Mouse (Mus musculus) midbrain, embryonic 14.5 days (tissue): ENCODE data around the gene Dab2. TPM values are rescaled to one million over a fixed set of nuclear protein-coding genes. Genes with fewer than 3 reads are reported as not detected.

Source experiments
- ATAC-seq: fragments of 200-750 bp; cut with Nextera tagmentation; 2 replicates; pipeline ENCODE4 v1.8.0; 2017; ENCODE audit warnings: moderate number of reproducible peaks, moderate library complexity; ENCODE audit not compliant: low FRiP score, low TSS enrichment
- DNase-seq: peaks from one replicate; pipeline ENCODE4 v3.0.0-alpha.2; 2015
- H3K27ac ChIP-seq: fragments of 300-500 bp; sonication (generic); replicated peaks from 2 replicates; pipeline ENCODE4 v1.5.1; 2014; ENCODE audit warnings: mild to moderate bottlenecking, low read depth, low read length, moderate library complexity
- H3K27me3 ChIP-seq: fragments of 300-500 bp; sonication (generic); 2 replicates; pipeline ENCODE4 v1.6.1; 2014; ENCODE audit warnings: low read length, control low read depth, mixed read lengths; ENCODE audit not compliant: control insufficient read depth, insufficient read depth
- H3K36me3 ChIP-seq: fragments of 300-500 bp; sonication (generic); 2 replicates; pipeline ENCODE4 v1.6.1; 2014; ENCODE audit warnings: low read length, control low read depth; ENCODE audit not compliant: control insufficient read depth, insufficient read depth
- H3K4me1 ChIP-seq: fragments of 300-500 bp; sonication (generic); 2 replicates; pipeline ENCODE4 v1.6.1; 2014; ENCODE audit warnings: mild to moderate bottlenecking, antibody characterized with exemption, low read length, control low read depth; ENCODE audit not compliant: control insufficient read depth, insufficient read depth
- H3K4me2 ChIP-seq: fragments of 300-500 bp; sonication (generic); 2 replicates; pipeline ENCODE4 v1.6.1; 2014; ENCODE audit warnings: mild to moderate bottlenecking, low read length, moderate library complexity
- H3K4me3 ChIP-seq: fragments of 300-500 bp; sonication (generic); replicated peaks from 2 replicates; pipeline ENCODE4 v1.5.1; 2014; ENCODE audit warnings: low read depth, low read length
- H3K9ac ChIP-seq: fragments of 300-500 bp; sonication (generic); replicated peaks from 2 replicates; pipeline ENCODE4 v1.6.1; 2014; ENCODE audit warnings: mild to moderate bottlenecking, low read length, moderate library complexity
- H3K9me3 ChIP-seq: fragments of 300-500 bp; sonication (generic); 2 replicates; pipeline ENCODE4 v1.6.1; 2016; ENCODE audit warnings: low read length, control low read depth, mixed read lengths; ENCODE audit not compliant: control insufficient read depth
- WGBS: fragments of 180-500 bp; shearing (Covaris S2); extraction: QIAGEN DNeasy Blood & Tissue Kit; methylation state at CpG from one replicate; pipeline ENCODE4 v1.1.7; 2014; 5-methylcytosine and 5-hydroxymethylcytosine counted together
- polyA plus RNA-seq: library from polyadenylated mRNA; unstranded; fragments of >200 nt; fragmentation: Nextera tagmentation; extraction: Ambion mirVana; gene quantifications from 2 replicates; pipeline ENCODE4 v1.2.1, GENCODE M21; 2014

The Dab2 gene
- polyA plus RNA-seq, 1 experiment from 2014 or later, result 26.2 TPM

- ATAC-seq (no peak), DNase-seq (no peak)
- Histone ChIP-seq H3K36me3 (no peaks in the 10 kb centered on the region), H3K4me1 (no peaks in the 10 kb centered on the region), H3K27me3 (no peaks in the 10 kb centered on the region), H3K9me3 (no peaks in the 10 kb centered on the region), H3K4me2 (no peak overlapping the region), H3K9ac (no peak overlapping the region), H3K4me3 (no peak overlapping the region), H3K27ac (no peak overlapping the region)
- WGBS, result 86% methylated on average over 6 of the region's 6 CpGs
Observed at GRCm38 (mm10) chr15:6406771-6407170, 107.2 kb downstream of the Dab2 start.

DNA sequence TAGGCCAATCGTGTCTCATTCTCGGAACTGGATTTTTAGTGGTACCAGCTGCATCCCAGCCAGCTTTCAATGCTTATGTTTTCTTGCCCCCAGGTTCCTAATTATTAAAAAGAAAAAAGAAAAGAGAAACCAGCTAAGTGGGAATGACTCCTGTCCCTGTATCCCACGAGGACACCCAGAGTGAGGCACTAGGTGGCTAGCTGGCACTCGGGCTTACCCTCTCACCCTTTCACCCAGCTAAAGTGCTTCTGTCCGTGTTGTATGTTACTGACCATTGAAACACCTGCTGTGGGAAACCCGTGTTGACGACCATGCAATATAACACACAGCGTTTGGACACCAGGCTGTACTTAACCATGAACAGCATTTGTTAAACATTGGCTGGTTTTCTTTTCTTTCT lies 109.4 kb downstream of the Dab2 start:
- Histone ChIP-seq H3K27me3 (no peaks in the 10 kb centered on the region), H3K9ac (no peak overlapping the region)
- no peak for ATAC-seq

GRCm38 (mm10) chr15:6410161-6410560 lies 110.6 kb downstream of the Dab2 start:
- Histone ChIP-seq H3K4me2 (no peak overlapping the region), H3K4me1 (no peaks in the 10 kb centered on the region), H3K9me3 (no peaks in the 10 kb centered on the region), H3K36me3 (no peaks in the 10 kb centered on the region), H3K27ac (no peak overlapping the region), H3K27me3 (no peaks in the 10 kb centered on the region), H3K9ac (no peak overlapping the region), H3K4me3 (no peak overlapping the region)
- ATAC-seq (no peak), DNase-seq (no peak)
- WGBS, result 92% methylated on average over 3 of the region's 3 CpGs

More for the DNA sequence above, 109.4 kb downstream of the Dab2 start:
- H3K27ac ChIP-seq, result no peak overlapping the region
- H3K4me1 ChIP-seq, result no peaks in the 10 kb centered on the region
- no peak overlapping the region for H3K4me2 ChIP-seq
- WGBS, result 88% methylated on average over 8 of the region's 8 CpGs
- no peaks in the 10 kb centered on the region for H3K9me3 ChIP-seq
- H3K36me3 ChIP-seq, result no peaks in the 10 kb centered on the region
- no peak for DNase-seq
- no peak overlapping the region for H3K4me3 ChIP-seq

GRCm38 (mm10) chr15:6411334-6411733 lies 111.7 kb downstream of the Dab2 start:
- ATAC-seq (no peak), DNase-seq (no peak)
- Histone ChIP-seq H3K4me1 (no peaks in the 10 kb centered on the region), H3K9me3 (no peaks in the 10 kb centered on the region), H3K4me3 (no peak overlapping the region), H3K4me2 (no peak overlapping the region), H3K36me3 (no peaks in the 10 kb centered on the region), H3K27ac (no peak overlapping the region), H3K9ac (no peak overlapping the region), H3K27me3 (no peaks in the 10 kb centered on the region)
- 94% methylated on average over 6 of the region's 6 CpGs for WGBS

DNA sequence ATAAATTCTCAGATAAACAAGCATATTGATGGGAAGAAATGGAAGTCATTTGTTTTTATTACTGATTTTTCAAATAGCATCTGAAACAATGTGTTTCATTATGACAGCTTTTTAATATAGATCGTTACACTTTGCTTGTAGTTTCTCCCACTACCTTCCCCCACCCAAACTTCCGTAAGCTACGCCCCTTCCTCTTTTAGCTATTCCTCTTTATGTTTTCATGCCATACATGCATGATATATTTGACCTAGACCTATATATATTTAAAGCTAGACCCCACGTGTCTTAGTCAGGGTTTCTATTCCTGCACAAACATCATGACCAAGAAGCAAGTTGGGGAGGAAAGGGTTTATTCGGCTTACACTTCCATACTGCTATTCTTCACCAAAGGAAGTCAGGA lies 115.7 kb downstream of the Dab2 start:
- H3K4me1 ChIP-seq, result no peaks in the 10 kb centered on the region
- H3K4me3 ChIP-seq, result no peak overlapping the region
- H3K27me3 ChIP-seq, result no peaks in the 10 kb centered on the region
- no peak overlapping the region for H3K9ac ChIP-seq
- 95% methylated on average over 5 of the region's 5 CpGs for WGBS
- no peak overlapping the region for H3K4me2 ChIP-seq
- H3K27ac ChIP-seq, result no peak overlapping the region
- H3K9me3 ChIP-seq, result no peaks in the 10 kb centered on the region
- ATAC-seq (no peak), DNase-seq (no peak)
- no peaks in the 10 kb centered on the region for H3K36me3 ChIP-seq

DNA sequence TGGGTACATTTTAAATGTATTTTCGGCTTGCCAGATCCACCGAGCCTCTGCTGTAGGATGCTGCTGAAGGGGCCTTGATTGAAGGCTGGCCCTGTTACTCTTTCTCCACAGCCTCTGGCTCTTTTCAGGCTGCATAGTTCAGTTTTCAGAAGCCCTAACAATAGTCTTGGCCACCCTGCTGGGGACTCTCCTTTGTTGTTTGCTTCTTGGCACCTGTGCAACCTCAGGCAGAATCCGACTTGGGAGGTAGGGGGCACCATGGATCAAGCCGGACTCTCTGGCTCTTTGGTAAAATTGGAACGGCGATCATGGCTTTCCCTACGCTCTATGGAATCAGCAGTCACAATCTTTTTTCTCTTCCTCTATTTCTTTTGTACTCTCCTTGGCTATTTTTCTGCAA lies 132.2 kb downstream of the Dab2 start:
- no peak for ATAC-seq
- Histone ChIP-seq H3K9ac (no peak overlapping the region), H3K27me3 (no peaks in the 10 kb centered on the region), H3K36me3 (no peaks in the 10 kb centered on the region), H3K4me2 (no peak overlapping the region), H3K4me1 (no peaks in the 10 kb centered on the region), H3K9me3 (no peaks in the 10 kb centered on the region), H3K4me3 (no peak overlapping the region), H3K27ac (no peak overlapping the region)
- DNase-seq, result peak; percentile 16
- WGBS, result 41% methylated on average over 7 of the region's 7 CpGs

DNA sequence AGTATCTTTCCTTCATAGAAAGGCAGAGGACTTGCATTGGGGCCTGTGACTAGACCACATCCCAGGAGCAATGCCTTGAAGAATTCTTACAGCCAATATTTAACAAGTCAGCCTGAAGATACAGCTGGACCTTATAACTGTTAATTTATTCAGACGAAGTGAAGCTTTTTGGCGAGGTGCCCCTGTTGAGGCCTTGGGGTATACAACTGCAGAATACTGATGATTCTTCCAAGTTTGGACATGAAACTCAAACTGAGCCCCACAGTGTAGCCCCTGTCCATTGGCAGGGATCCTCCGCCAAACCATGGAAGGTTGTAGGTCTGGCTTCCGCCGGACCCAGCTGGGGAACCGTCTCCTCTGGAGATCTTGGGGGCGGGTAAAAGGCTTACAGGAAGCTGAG lies 132.8 kb downstream of the Dab2 start:
- H3K4me1 ChIP-seq, result no peaks in the 10 kb centered on the region
- H3K9ac ChIP-seq, result no peak overlapping the region
- DNase-seq, result peak; percentile 29
- no peak overlapping the region for H3K4me2 ChIP-seq
- H3K36me3 ChIP-seq, result no peaks in the 10 kb centered on the region
- WGBS, result 89% methylated on average over 7 of the region's 7 CpGs
- H3K27ac ChIP-seq, result no peak overlapping the region
- no peaks in the 10 kb centered on the region for H3K27me3 ChIP-seq
- peak; percentile 28; the same call in 1 of the 2 replicates for ATAC-seq
- no peak overlapping the region for H3K4me3 ChIP-seq
- H3K9me3 ChIP-seq, result no peaks in the 10 kb centered on the region

- Histone ChIP-seq H3K9me3 (no peaks in the 10 kb centered on the region), H3K27ac (no peak overlapping the region), H3K4me3 (no peak overlapping the region), H3K4me1 (no peaks in the 10 kb centered on the region), H3K9ac (no peak overlapping the region), H3K36me3 (no peaks in the 10 kb centered on the region), H3K4me2 (no peak overlapping the region), H3K27me3 (no peaks in the 10 kb centered on the region)
- DNase-seq, result no peak
- no peak for ATAC-seq
- 95% methylated on average over 7 of the region's 7 CpGs for WGBS
Observed at GRCm38 (mm10) chr15:6435281-6435680, 135.7 kb downstream of the Dab2 start.

DNA sequence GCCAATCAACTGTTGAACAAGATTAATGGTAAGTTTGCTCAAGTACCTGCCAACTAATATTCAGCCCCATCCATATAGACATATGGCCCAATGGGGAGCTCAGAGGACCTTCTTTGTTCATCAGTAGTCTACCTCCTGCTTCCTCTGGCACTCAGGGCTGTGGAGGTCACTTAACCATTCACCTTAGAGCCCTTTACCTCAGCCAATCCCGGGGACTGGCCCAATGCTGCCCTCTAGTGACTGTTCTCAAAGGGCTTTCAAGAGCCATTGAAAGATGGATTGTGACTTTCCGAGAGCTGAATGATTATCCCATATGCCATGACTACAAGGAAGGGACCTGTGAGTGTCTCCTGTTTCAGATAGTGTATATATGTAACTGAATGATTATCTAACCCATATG lies 136.2 kb downstream of the Dab2 start:
- no peak overlapping the region for H3K27ac ChIP-seq
- no peaks in the 10 kb centered on the region for H3K27me3 ChIP-seq
- no peak overlapping the region for H3K4me2 ChIP-seq
- DNase-seq (no peak), ATAC-seq (no peak)
- WGBS, result 74% methylated on average over 2 of the region's 2 CpGs
- no peak overlapping the region for H3K4me3 ChIP-seq
- H3K4me1 ChIP-seq, result no peaks in the 10 kb centered on the region
- no peaks in the 10 kb centered on the region for H3K36me3 ChIP-seq
- no peaks in the 10 kb centered on the region for H3K9me3 ChIP-seq
- no peak overlapping the region for H3K9ac ChIP-seq
